Mouse (Mus musculus): ENCODE data around the gene Rell1. TPM values are rescaled to one million over a fixed set of nuclear protein-coding genes. Genes with fewer than 3 reads are reported as not detected.

Gene Rell1
- polyA plus RNA-seq, 1 experiment from 2014 or later, result 16.4 TPM

Other genes with a start within 250 kb of the Rell1 start
- 48.4 and 51.9 TPM in 2 replicates for gene 0610040J01Rik, start 156.5 kb downstream of the Rell1 start, polyA plus RNA-seq (2015; fragmentation: Nextera tagmentation; extraction: Ambion mirVana)
- gene Pgm2, start 124.1 kb upstream of the Rell1 start, polyA plus RNA-seq (2015; fragmentation: Nextera tagmentation; extraction: Ambion mirVana), result 37.6 and 38.5 TPM in 2 replicates
- 32.3 and 38.5 TPM in 2 replicates for gene Tbc1d1, start 187.4 kb upstream of the Rell1 start, polyA plus RNA-seq (2015; fragmentation: Nextera tagmentation; extraction: Ambion mirVana)